Mouse (Mus musculus): ENCODE results near the gene Trim28. TPM values are rescaled to one million over a fixed set of nuclear protein-coding genes. Genes with fewer than 3 reads are reported as not detected.
A peak's percentile ranks its signal among the peaks of the same experiment; 100 is the strongest.

Gene Trim28
- polyA plus RNA-seq, 1 experiment from 2014 or later = 216 TPM

DNA sequence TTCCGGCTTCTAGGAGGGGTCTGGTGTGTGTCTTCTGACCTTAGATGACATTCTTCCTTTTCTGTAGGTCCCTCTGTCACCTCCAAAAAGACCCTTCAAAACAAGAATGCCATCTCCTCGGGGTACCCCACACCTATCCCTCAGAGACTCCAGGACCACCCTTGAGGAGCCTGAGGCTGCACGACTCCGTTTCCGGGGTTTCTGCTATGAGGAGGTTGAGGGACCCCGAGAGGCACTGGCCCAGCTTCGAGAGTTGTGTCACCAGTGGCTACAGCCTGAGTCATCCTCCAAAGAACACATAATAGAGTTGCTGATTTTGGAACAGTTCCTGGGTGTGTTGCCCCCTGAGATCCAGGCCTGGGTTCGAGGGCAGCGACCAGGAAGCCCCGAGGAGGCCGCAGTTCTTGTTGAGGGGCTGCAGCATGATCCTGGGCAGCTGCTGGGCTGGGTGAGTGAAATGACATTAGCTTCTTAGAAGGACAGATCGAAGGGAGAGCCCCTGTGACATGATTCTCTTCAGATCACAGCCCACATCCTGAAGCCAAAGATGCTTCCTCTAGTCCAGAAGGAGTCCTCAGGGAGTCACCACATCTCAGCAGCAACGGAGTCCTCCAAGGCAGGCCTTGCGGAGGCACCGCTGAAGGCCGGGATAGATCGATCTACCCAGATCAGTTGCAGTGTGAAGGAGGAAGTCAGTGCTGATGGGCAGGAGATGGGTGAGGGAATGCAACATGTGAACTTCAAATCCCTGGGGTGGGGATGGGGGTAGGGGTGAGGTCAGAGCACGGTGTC, 19.8 kb upstream of the Trim28 start:
- Histone ChIP-seq H3K27ac (no peak overlapping the region), H3K4me2 (peak overlapping the region; percentile 86; the same call in 1 of the 2 replicates), H3K27me3 (replicated peaks) (no peaks in the 10 kb centered on the region), H3K36me3 (0 out of 2 replicates have a peak, but pooled peaks cover 3% of the 10 kb centered on the region), H3K9me3 (no peaks in the 10 kb centered on the region), H3K4me1 (peaks cover 16% of the 10 kb centered on the region), H3K9ac (no peak overlapping the region; the same call in 1 of the 2 replicates), H3K4me3 (replicated peaks) (peak overlapping the region; percentile 78; the same call in 1 of the 2 replicates)
- 76% methylated on average over 18 of the region's 18 CpGs for WGBS
- no peak for ATAC-seq (ENCODE audit: insufficient read depth, low FRiP score, low read depth)

DNA sequence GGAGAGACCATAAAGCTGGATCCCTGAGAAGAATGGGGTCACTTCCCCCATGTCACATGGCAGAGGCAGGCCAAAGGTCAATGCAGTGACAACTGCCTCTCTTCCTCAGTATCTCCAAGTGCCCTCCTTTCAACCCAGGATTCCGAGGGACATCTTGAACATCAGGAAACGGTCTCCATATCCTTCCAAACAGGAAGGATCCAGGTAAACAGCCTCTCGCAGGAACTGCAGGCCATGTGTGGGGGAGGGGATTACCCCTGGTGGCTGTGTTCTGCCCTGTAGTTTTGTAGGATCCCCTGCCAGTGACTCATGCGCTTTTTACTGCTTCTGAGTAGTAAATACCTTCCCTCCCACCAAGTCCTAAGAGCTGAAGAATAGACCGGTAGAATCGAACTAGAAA, 19.1 kb upstream of the Trim28 start:
- 0 out of 2 replicates have a peak, but pooled peaks cover 3% of the 10 kb centered on the region for H3K36me3 ChIP-seq
- H3K4me1 ChIP-seq = peaks cover 16% of the 10 kb centered on the region
- ATAC-seq (ENCODE audit: insufficient read depth, low FRiP score, low read depth) = no peak
- WGBS = 67% methylated on average over 6 of the region's 6 CpGs
- no peak overlapping the region for H3K27ac ChIP-seq
- no peaks in the 10 kb centered on the region for H3K9me3 ChIP-seq
- H3K9ac ChIP-seq = no peak overlapping the region
- H3K4me2 ChIP-seq = no peak overlapping the region
- H3K4me3 ChIP-seq (replicated peaks) = no peak overlapping the region
- no peaks in the 10 kb centered on the region for H3K27me3 ChIP-seq (replicated peaks)

DNA sequence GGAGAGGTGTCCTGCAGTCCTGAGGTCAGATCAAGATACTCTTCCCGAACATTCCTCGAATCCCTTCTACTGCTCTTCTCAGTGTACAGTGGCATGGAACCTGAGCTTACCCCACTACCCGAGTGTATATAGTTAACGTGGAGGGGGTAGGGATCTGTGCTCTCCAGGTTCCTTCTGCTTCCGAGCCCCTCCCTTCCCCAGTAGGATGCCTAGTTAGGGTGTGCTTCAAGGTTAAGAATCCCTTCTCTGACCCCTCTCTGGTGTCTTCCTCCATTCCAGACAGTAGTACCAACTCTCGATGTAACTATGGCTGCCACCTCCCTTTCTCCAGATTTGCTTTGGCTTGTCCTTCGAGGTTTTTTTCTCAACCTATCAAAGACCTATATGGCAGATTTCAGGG, 18.6 kb upstream of the Trim28 start:
- H3K27me3 ChIP-seq (replicated peaks) = no peaks in the 10 kb centered on the region
- peaks cover 16% of the 10 kb centered on the region for H3K4me1 ChIP-seq
- H3K4me3 ChIP-seq (replicated peaks) = no peak overlapping the region
- 0 out of 2 replicates have a peak, but pooled peaks cover 3% of the 10 kb centered on the region for H3K36me3 ChIP-seq
- no peaks in the 10 kb centered on the region for H3K9me3 ChIP-seq
- H3K9ac ChIP-seq = no peak overlapping the region
- whole genome bisulfite sequencing = 86% methylated on average over 7 of the region's 7 CpGs
- no peak overlapping the region for H3K4me2 ChIP-seq
- H3K27ac ChIP-seq = no peak overlapping the region
- ATAC-seq (ENCODE audit: insufficient read depth, low FRiP score, low read depth) = no peak

DNA sequence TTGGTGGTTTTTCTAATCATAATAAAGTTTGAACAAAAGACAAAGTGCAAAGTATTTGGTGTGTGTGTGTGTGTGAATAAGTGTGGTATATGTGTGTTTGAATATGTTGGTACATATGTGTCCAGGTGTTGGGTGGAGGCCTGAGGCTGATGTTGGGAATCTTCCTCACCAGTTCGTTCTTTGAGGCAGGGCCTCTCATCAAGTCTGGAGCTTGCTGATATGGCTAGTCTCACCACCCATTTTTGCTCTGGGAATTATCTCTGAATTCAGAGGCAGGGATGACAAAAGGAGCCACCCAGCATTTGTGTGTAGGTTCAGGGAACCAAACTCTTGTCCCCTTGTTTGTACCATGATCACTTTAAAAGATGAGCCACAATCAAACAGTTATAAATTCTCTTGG, 13.2 kb upstream of the Trim28 start:
- Histone ChIP-seq H3K27me3 (replicated peaks) (no peaks in the 10 kb centered on the region), H3K9ac (no peak overlapping the region), H3K4me3 (replicated peaks) (no peak overlapping the region), H3K4me2 (no peak overlapping the region), H3K27ac (no peak overlapping the region), H3K36me3 (0 out of 2 replicates have a peak, but pooled peaks cover 3% of the 10 kb centered on the region), H3K4me1 (no peaks in the 10 kb centered on the region), H3K9me3 (no peaks in the 10 kb centered on the region)
- WGBS = 80% methylated on average over 1 of the region's 1 CpGs
- ATAC-seq (ENCODE audit: insufficient read depth, low FRiP score, low read depth) = no peak

DNA sequence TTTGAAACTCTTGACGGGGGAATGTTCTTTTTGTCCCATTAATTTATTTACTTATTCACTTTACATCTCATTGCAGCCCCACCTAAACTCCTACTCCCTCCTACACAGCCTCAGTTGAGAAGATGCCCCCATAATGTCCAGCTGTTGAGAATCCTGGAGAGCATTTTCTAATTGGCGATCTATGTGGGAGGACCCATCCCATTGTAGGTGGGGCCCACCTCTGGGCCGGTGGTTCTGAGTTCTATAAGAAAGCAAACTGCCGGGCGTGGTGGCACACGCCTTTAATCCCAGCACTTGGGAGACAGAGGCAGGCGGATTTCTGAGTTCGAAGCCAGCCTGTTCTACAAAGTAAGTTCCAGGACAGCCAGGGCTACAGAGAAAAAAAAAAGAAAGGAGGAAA, 12.0 kb upstream of the Trim28 start:
- Histone ChIP-seq H3K9ac (no peak overlapping the region), H3K27ac (no peak overlapping the region), H3K4me2 (no peak overlapping the region), H3K4me3 (replicated peaks) (no peak overlapping the region), H3K36me3 (no peaks in the 10 kb centered on the region), H3K4me1 (no peaks in the 10 kb centered on the region), H3K9me3 (no peaks in the 10 kb centered on the region), H3K27me3 (replicated peaks) (no peaks in the 10 kb centered on the region)
- WGBS = 83% methylated on average over 8 of the region's 8 CpGs
- ATAC-seq (ENCODE audit: insufficient read depth, low FRiP score, low read depth) = no peak

DNA sequence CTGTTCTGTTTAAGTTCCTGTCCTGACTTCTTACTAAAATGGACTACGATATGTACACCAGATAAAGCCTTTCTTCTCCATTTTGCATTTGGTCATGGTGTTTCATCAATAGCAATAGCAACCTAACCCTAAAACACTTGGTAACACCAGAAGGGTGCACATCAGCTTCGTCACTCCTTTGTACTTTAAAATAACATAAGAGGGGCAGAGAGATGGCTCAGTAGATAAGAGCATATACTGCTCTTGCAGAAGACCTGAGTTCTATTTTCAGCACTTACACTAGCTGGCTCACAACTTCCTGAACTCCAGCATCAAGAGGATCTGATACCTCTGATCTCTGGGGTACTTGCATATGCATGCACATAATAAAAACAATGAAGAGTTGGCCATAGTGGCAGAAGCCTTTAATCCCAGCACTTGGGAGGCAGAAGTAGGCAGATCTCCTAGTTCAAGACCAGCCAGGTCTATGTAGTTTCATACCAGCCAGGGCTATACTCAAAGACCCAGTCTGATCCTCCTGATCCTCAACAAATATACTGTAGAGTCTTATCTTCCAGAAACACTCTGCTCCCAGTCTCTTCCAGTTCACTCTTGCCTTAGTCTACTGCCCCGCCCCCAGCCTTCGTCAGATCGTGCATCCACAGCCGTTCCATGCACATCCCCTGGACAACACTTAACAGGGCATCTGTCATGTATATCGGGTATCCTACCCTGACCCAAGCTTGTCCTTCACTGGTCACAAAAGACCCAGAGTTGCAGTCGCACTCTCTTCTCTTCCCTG, 11.3 kb upstream of the Trim28 start:
- ATAC-seq (ENCODE audit: insufficient read depth, low FRiP score, low read depth) = peak; percentile 75
- Histone ChIP-seq H3K36me3 (no peaks in the 10 kb centered on the region), H3K27me3 (replicated peaks) (no peaks in the 10 kb centered on the region), H3K9ac (no peak overlapping the region), H3K4me2 (no peak overlapping the region), H3K27ac (no peak overlapping the region), H3K4me3 (replicated peaks) (no peak overlapping the region), H3K9me3 (no peaks in the 10 kb centered on the region), H3K4me1 (no peaks in the 10 kb centered on the region)
- 78% methylated on average over 8 of the region's 8 CpGs for WGBS

DNA sequence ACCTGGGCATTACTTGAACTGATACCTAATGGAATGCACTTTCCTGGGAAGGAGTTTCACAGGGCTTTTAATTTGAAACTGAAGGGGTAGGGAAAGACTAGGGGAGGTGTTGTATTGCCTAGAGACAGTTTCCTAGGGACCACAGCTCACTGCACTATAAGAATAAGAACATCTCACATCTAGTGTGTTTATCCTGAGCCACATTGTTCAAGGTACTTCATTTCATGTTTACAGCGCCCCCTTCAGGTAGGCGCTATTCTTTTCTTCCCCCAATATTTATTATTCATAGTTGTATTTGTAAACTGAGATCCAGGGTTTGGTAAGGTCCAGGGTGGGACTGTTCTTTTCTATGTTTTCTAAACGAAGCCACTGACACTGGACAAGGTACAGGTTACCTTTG, 6.7 kb upstream of the Trim28 start:
- Histone ChIP-seq H3K9ac (no peak overlapping the region), H3K36me3 (no peaks in the 10 kb centered on the region), H3K4me3 (replicated peaks) (no peak overlapping the region), H3K9me3 (no peaks in the 10 kb centered on the region), H3K27me3 (replicated peaks) (no peaks in the 10 kb centered on the region), H3K4me2 (no peak overlapping the region), H3K27ac (no peak overlapping the region), H3K4me1 (no peaks in the 10 kb centered on the region)
- 6% methylated on average over 3 of the region's 3 CpGs for WGBS
- no peak for ATAC-seq (ENCODE audit: insufficient read depth, low FRiP score, low read depth)

DNA sequence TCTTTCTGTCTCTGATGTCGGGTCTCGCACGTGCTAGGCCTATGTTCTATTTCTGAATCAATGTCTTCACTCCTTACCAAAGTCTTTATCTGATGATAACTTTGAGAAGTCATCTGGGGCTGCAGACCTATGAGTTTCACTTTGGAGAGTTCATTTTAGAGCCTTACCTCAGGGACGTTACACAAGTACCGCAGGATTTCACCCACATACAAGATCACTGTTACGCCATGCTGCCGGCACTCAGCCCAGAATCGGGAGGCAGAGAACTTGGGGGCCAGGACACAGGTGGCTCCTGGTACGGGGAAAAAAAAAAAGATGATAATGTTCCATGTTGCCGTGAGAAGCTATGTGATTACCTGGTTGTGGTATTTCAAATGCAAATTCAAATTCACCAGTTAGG, 5.8 kb upstream of the Trim28 start:
- 83% methylated on average over 10 of the region's 10 CpGs for WGBS
- Histone ChIP-seq H3K4me1 (no peaks in the 10 kb centered on the region), H3K4me2 (no peak overlapping the region), H3K27ac (no peak overlapping the region), H3K4me3 (replicated peaks) (no peak overlapping the region), H3K9me3 (no peaks in the 10 kb centered on the region), H3K9ac (no peak overlapping the region), H3K27me3 (replicated peaks) (no peaks in the 10 kb centered on the region), H3K36me3 (no peaks in the 10 kb centered on the region)
- ATAC-seq (ENCODE audit: insufficient read depth, low FRiP score, low read depth) = no peak

DNA sequence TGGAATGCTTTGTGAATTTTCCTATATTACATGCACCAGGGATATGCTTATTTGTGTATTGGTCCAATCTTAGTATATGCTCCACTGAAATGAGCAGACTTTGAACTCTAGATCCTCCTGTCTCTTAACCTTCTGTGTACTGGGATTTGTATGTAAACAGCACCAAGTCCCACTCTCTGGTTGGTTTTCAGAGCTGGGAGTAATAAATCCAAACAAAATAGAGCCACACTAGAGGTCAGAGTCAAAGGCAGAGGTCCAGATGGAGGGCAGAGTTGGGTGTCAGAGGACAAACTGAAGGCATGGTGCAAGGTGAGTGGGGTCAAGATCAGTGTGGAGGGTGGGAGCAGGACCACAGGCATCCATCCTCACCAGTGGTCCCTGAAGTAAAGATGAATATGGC, 3.1 kb upstream of the Trim28 start:
- Histone ChIP-seq H3K27me3 (replicated peaks) (no peaks in the 10 kb centered on the region), H3K36me3 (no peaks in the 10 kb centered on the region)
- ATAC-seq (ENCODE audit: insufficient read depth, low FRiP score, low read depth) = no peak

DNA sequence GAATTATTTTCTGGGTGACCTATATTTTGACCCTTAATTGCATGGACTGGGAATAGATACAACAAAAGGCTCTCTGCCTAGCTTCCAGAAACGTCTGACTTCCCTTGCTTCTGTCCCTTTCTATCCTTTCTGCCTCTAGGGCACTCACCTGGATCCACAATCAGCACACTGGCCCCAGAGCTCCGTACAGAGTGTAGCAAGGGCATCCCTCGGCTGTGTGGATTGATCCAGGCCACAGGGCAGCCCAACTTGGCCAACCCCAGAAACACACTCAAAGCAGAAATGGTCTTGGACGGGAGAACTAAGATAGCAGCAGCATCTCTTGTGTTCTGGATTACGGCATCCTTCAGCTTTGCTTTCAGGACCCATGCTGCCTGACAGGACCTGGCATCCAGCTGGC, 1.7 kb upstream of the Trim28 start:
- 57% methylated on average over 5 of the region's 5 CpGs for WGBS
- no peak overlapping the region for H3K4me3 ChIP-seq (replicated peaks)
- no peaks in the 10 kb centered on the region for H3K9me3 ChIP-seq
- no peaks in the 10 kb centered on the region for H3K36me3 ChIP-seq
- no peaks in the 10 kb centered on the region for H3K27me3 ChIP-seq (replicated peaks)
- ATAC-seq (ENCODE audit: insufficient read depth, low FRiP score, low read depth) = no peak
- no peak overlapping the region for H3K4me2 ChIP-seq
- H3K27ac ChIP-seq = no peak overlapping the region
- H3K4me1 ChIP-seq = no peaks in the 10 kb centered on the region
- H3K9ac ChIP-seq = no peak overlapping the region

More for the DNA sequence above, 3.1 kb upstream of the Trim28 start:
- Histone ChIP-seq H3K4me2 (no peak overlapping the region), H3K9ac (no peak overlapping the region), H3K4me3 (replicated peaks) (no peak overlapping the region), H3K4me1 (no peaks in the 10 kb centered on the region), H3K9me3 (no peaks in the 10 kb centered on the region), H3K27ac (no peak overlapping the region)

DNA sequence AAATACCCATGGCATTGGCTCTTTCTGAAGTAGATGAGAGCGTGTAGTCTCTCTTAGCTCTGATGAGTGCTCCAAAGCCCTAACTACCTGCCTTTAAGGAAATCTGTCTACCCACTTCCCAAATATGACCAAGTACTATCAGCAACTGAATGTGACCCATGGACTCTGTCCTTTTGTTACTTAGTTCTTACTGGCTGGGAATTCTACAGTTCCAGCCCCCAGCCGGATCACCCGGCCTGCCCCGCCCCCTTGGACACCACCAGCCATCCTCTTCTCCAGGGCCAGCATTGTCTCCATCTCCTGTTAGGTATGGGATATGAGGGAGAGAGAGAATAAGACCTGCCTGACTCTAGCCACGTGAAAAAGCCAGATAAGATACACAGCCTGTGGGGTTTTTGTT, 861 bp upstream of the Trim28 start, which contains the start of gene Slc27a5:
TSS of gene Slc27a5 (minus strand) at position 140 of the 400 bp plus-strand sequence.
- Histone ChIP-seq H3K36me3 (no peaks in the 10 kb centered on the region), H3K4me3 (replicated peaks) (no peak within 1 kb of the TSS), H3K9ac (no peak within 1 kb of the TSS), H3K9me3 (no peaks in the 10 kb centered on the region), H3K4me1 (no peaks in the 10 kb centered on the region), H3K27ac (no peak within 1 kb of the TSS), H3K27me3 (replicated peaks) (no peaks in the 10 kb centered on the region), H3K4me2 (no peak within 1 kb of the TSS)
- WGBS = 74% methylated on average over 5 of the region's 5 CpGs
- peak; percentile 31; the same call in 1 of the 2 replicates for ATAC-seq (ENCODE audit: insufficient read depth, low FRiP score, low read depth)

DNA sequence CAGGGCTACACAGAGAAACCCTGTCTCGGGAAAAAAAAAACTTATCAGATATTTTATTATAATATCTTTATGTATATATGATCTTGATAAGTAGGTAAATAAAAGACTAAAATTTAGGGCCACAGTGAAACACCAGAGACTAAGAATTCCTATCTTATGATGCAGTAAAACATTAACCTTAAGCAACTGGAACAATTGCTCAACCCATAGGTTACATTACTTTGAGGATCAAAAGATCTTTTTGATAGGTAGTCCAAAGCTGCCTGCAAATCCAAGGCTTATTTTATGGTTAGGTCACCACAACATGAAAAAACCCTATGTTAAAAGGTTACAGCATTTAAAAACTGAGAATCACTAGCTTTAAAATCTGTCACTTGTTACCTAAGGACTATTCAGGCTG, 2.7 kb downstream of the Trim28 start:
- Histone ChIP-seq H3K4me1 (no peaks in the 10 kb centered on the region), H3K36me3 (peaks cover 11% of the 10 kb centered on the region; the same call in 1 of the 2 replicates), H3K9me3 (no peaks in the 10 kb centered on the region), H3K27me3 (replicated peaks) (no peaks in the 10 kb centered on the region), H3K4me2 (no peak overlapping the region), H3K9ac (no peak overlapping the region), H3K27ac (no peak overlapping the region), H3K4me3 (replicated peaks) (no peak overlapping the region)
- WGBS = 41% methylated on average over 1 of the region's 1 CpGs
- ATAC-seq (ENCODE audit: insufficient read depth, low FRiP score, low read depth) = no peak
